Mouse (Mus musculus): Measurements from ENCODE around the gene Gm13283. TPM values are rescaled to one million over a fixed set of nuclear protein-coding genes. Genes with fewer than 3 reads are reported as not detected.
A peak's percentile ranks its signal among the peaks of the same experiment; 100 is the strongest.
"Not testable (repeated sequence)": the region's sequence is repeated elsewhere in the genome, so short reads cannot be mapped to it uniquely, and the experiment has no call there.

The Gm13283 gene
- polyA plus RNA-seq, 1 experiment from 2014 or later, result 0.23 TPM

DNA sequence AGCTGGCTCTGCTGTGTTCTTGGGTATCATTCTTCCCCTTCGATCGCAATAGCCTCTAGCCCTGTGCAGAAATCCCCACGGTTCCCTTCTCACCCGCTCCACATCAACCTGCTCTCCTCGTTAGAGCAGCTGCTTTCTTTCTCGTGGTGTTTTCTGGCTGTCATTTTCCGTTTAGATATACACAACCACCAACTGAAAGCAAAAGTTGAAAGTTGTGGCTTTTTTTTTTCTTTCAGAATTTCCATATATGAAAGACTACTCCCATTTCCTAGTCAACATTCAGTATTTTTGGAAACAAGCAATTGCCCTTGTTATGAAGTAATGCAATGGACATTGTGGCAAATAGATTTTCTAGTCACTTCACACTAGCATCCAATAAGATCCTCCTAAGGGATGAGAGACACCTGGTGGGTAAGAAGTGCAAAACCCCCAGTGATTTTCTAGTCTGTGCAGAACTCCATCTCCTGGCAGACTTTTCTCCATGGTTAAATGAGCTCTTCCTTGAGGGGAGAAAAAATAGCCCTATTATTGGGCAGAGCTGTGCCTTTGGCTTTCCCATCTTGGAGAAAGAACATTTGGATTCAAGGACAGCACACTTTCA, 17.0 kb upstream of the Gm13283 start:
- 0 out of 2 replicates have a peak, but pooled peaks cover 2% of the 10 kb centered on the region for H3K4me1 ChIP-seq (replicated peaks)
- no peaks in the 10 kb centered on the region for H3K9me3 ChIP-seq (replicated peaks)
- no peaks in the 10 kb centered on the region for H3K27me3 ChIP-seq
- H3K27ac ChIP-seq, result no peak overlapping the region
- no peak overlapping the region for H3K4me2 ChIP-seq
- H3K36me3 ChIP-seq, result no peaks in the 10 kb centered on the region
- H3K4me3 ChIP-seq, result no peak overlapping the region
- WGBS, result 64% methylated on average over 7 of the region's 7 CpGs
- no peak for ATAC-seq (replicated peaks; ENCODE audit: insufficient number of reproducible peaks, insufficient read depth, low FRiP score, low read depth)
- H3K9ac ChIP-seq, result no peak overlapping the region

DNA sequence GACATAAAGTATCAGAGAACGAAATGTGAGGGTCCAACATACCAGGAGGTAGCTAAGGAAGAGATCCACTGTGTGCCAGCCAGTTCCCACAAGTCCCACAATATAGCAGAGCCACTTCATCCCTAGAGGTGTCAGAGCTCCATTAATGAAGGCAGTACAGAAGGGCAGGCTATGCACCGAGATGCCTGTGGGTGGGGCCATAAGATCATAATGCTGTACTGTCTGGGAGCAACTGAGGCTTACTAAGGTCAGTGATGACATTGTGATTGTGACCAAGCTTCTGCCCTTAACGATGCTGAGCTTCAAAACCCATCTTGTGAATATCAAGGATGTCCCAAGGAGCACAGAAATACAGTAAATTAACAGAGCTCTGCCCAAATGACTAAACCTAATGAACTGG, 15.7 kb upstream of the Gm13283 start:
- no peaks in the 10 kb centered on the region for H3K36me3 ChIP-seq
- no peak overlapping the region for H3K9ac ChIP-seq
- no peaks in the 10 kb centered on the region for H3K4me1 ChIP-seq (replicated peaks)
- H3K4me2 ChIP-seq, result no peak overlapping the region
- WGBS, result 60% methylated on average over 3 of the region's 3 CpGs
- H3K27me3 ChIP-seq, result no peaks in the 10 kb centered on the region
- no peak for ATAC-seq (replicated peaks; ENCODE audit: insufficient number of reproducible peaks, insufficient read depth, low FRiP score, low read depth)
- no peak overlapping the region for H3K4me3 ChIP-seq
- H3K27ac ChIP-seq, result no peak overlapping the region
- H3K9me3 ChIP-seq (replicated peaks), result no peaks in the 10 kb centered on the region

DNA sequence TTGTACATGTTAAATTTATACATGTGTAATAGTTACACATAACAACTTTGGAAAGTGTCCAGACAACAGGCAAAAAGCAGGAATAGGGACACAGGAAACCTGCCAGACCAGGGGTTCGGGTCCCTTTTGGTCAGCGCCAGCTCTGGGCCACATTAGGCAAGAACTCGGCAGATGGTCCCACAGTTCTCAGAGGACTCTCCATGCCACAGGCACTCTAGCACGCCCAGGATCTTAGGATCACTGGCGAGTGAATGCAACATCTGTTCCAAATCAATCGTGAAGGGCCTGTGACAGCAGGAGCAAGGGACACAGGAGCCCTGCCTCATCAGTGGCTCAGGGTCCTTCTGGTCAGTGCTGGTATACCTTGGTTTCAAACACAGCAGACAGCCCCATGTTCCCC, 10.0 kb upstream of the Gm13283 start:
- Histone ChIP-seq H3K9me3 (replicated peaks) (no peaks in the 10 kb centered on the region), H3K4me1 (replicated peaks) (no peaks in the 10 kb centered on the region), H3K36me3 (no peaks in the 10 kb centered on the region), H3K27me3 (no peaks in the 10 kb centered on the region), H3K4me2 (no peak overlapping the region), H3K9ac (no peak overlapping the region), H3K27ac (no peak overlapping the region), H3K4me3 (no peak overlapping the region)
- 45% methylated on average over 6 of the region's 6 CpGs for WGBS
- ATAC-seq (replicated peaks; ENCODE audit: insufficient number of reproducible peaks, insufficient read depth, low FRiP score, low read depth), result no peak

DNA sequence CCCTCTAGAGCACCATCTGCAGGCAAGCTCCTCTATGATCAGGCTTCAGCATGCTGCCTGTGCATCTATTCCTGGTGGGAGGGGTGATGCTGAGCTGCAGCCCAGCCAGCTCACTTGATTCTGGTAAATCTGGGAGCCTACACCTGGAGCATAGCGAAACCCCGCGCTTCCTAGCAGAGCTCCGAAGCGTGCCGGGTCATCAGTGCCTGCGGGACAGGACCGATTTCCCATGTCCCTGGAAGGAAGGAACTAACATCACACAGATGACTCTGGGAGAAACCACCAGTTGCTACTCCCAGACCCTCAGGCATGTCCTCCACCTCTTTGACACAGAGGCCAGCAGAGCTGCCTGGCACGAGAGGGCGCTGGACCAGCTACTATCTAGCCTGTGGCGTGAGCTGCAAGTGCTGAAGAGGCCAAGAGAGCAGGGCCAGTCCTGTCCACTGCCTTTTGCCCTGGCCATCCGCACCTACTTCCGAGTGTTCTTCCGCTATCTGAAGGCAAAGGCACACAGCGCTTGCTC, 5.0 kb upstream of the Gm13283 start, which contains the start of gene Gm13271:
Gm13271 (plus strand) TSS at position 51 of the 523 bp plus-strand sequence.
- not testable (repeated sequence) for H3K9me3 ChIP-seq (replicated peaks); H3K4me2 ChIP-seq; H3K27ac ChIP-seq; H3K9ac ChIP-seq; ATAC-seq (replicated peaks; ENCODE audit: insufficient number of reproducible peaks, insufficient read depth, low FRiP score, low read depth); H3K4me3 ChIP-seq; H3K4me1 ChIP-seq (replicated peaks); H3K27me3 ChIP-seq; H3K36me3 ChIP-seq
- WGBS, result 76% methylated on average over 15 of the region's 15 CpGs

DNA sequence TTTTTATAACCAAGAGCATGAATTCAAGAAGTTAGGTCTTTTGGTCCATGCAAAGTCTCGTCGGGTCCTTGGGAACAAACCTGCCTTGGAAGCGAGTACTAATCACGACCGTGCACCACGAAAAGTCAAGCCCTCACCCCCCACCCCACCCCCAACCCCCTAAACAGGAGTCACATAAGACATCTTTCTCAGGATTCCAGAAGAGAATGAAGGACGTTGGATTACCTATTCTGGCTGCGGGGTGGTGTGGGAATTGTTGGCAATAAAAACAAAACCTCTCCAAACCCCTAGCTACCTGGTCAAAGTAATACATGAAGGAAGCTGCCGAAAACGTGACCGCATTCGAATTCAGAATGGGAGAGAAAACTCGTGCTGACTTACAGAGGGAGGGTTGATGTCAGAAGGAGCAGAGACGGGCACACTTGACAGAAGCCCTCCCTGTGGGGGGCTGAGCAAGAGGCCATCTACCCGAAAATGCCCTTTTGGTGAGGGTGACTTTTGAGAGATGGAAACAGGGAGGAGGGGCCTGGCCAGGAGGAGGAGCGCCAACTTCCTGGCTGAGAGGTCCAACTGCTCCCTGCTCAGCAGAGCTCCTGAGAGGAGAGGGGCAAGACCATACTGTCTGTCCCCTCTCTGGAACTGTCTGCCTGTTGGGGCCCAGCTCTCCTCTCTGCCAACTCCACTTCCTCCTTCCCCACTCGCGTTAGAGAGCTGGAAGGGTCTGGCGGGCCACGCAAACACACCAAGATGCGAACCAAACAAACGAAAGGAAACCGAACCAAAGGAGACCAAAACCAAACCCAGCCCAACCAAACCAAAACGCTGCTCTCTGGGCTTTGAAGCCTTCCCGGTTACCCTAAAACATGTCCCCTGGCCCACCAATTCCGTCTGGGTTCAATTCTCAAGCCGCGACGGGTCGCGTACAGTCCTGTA, 3.1 kb upstream of the Gm13283 start:
- H3K36me3 ChIP-seq; H3K27me3 ChIP-seq; ATAC-seq (replicated peaks; ENCODE audit: insufficient number of reproducible peaks, insufficient read depth, low FRiP score, low read depth); H3K9me3 ChIP-seq (replicated peaks); H3K4me1 ChIP-seq (replicated peaks): not testable (repeated sequence)
- H3K4me3 ChIP-seq, result peak overlapping the region; percentile 70
- H3K27ac ChIP-seq, result peak overlapping the region; percentile 98
- H3K4me2 ChIP-seq, result peak overlapping the region; percentile 83
- peak overlapping the region; percentile 76 for H3K9ac ChIP-seq
- WGBS, result 7% methylated on average over 29 of the region's 31 CpGs

DNA sequence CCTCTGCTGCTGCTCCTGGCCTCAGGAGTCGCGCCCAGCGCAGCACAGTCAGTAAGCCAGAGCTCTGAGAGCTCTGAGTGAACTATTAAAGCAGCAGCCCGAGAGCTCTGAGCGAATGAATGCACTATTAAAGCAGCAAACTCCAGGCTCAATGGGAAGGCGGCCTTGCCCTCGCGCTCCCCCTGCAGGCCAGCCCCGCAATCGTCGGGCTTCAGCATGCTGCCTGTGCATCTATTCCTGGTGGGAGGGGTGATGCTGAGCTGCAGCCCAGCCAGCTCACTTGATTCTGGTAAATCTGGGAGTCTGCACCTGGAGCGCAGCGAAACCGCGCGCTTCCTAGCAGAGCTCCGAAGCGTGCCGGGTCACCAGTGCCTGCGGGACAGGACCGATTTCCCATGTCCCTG, 2.3 kb upstream of the Gm13283 start:
- H3K9me3 ChIP-seq (replicated peaks); H3K36me3 ChIP-seq; H3K27me3 ChIP-seq; H3K4me1 ChIP-seq (replicated peaks): not testable (repeated sequence)
- peak overlapping the region; percentile 83 for H3K4me2 ChIP-seq
- under 1% methylated on average over 21 of the region's 21 CpGs for WGBS
- H3K27ac ChIP-seq, result peak overlapping the region; percentile 98
- ATAC-seq (replicated peaks; ENCODE audit: insufficient number of reproducible peaks, insufficient read depth, low FRiP score, low read depth), result peak; percentile 100
- H3K4me3 ChIP-seq, result peak overlapping the region; percentile 70
- peak overlapping the region; percentile 76 for H3K9ac ChIP-seq

DNA sequence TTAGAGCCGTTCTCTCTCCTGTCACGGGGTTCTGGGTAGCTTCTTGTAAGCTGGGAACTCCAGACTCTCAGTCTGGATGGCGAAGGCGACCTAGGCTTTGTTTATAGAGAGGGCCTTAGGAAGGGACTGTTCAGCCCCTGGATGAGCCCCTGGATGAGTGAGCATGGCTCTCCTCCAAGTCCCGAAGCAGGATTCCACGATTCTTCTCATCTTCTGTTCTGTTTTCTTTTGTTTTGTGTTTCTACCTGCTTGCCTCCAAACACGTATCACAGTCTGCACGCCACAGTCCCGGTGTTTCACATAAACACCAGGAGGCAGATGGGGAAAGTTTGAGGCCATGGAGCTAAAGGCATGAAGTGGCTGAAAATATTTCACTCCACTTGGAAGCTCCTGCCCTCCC, 1.2 kb upstream of the Gm13283 start:
- not testable (repeated sequence) for H3K36me3 ChIP-seq; H3K4me3 ChIP-seq; H3K9ac ChIP-seq; H3K27ac ChIP-seq; H3K4me1 ChIP-seq (replicated peaks); H3K4me2 ChIP-seq; ATAC-seq (replicated peaks; ENCODE audit: insufficient number of reproducible peaks, insufficient read depth, low FRiP score, low read depth); H3K27me3 ChIP-seq; H3K9me3 ChIP-seq (replicated peaks)
- 85% methylated on average over 9 of the region's 9 CpGs for WGBS

DNA sequence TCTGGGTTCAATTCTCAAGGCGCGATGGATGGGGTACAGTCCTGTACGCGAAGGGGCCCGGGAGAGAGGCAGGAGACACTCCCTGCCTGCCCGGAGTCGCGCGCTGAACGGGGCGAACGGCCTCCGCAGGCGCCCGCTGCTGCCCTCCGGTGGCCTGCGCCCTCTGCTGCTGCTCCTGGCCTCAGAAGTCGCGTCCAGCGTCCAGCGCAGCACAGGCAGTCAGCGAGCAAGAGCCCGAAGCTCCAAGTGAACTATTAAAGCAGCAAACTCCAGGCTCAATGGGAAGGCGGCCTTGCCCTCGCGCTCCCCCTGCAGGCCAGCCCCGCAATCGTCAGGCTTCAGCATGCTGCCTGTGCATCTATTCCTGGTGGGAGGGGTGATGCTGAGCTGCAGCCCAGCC, 512 bp downstream of the Gm13283 start:
- WGBS, result 0% methylated on average over 26 of the region's 28 CpGs
- H3K4me1 ChIP-seq (replicated peaks); H3K36me3 ChIP-seq; H3K27me3 ChIP-seq; ATAC-seq (replicated peaks; ENCODE audit: insufficient number of reproducible peaks, insufficient read depth, low FRiP score, low read depth); H3K9me3 ChIP-seq (replicated peaks): not testable (repeated sequence)
- Histone ChIP-seq H3K27ac (peak overlapping the region; percentile 76), H3K4me2 (peak overlapping the region; percentile 55), H3K9ac (peak overlapping the region; percentile 43; the same call in 1 of the 2 replicates), H3K4me3 (peak overlapping the region; percentile 42)

DNA sequence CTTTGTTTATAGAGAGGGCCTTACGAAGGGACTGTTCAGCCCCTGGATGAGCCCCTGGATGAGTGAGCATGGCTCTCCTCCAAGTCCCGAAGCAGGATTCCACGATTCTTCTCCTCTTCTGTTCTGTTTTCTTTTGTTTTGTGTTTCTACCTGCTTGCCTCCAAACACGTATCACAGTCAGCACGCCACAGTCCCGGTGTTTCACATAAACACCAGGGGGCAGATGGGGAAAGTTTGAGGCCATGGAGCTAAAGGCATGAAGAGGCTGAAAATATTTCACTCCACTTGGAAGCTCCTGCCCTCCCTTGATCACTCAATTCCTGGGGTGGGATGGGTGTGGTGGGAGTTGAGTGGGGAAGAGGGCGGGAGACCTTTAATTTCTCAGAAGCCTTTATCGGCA, 1.9 kb downstream of the Gm13283 start:
- not testable (repeated sequence) for H3K4me1 ChIP-seq (replicated peaks); H3K9ac ChIP-seq; H3K4me3 ChIP-seq; H3K36me3 ChIP-seq; H3K9me3 ChIP-seq (replicated peaks); H3K27ac ChIP-seq; H3K4me2 ChIP-seq; H3K27me3 ChIP-seq; ATAC-seq (replicated peaks; ENCODE audit: insufficient number of reproducible peaks, insufficient read depth, low FRiP score, low read depth)
- 65% methylated on average over 6 of the region's 8 CpGs for WGBS

DNA sequence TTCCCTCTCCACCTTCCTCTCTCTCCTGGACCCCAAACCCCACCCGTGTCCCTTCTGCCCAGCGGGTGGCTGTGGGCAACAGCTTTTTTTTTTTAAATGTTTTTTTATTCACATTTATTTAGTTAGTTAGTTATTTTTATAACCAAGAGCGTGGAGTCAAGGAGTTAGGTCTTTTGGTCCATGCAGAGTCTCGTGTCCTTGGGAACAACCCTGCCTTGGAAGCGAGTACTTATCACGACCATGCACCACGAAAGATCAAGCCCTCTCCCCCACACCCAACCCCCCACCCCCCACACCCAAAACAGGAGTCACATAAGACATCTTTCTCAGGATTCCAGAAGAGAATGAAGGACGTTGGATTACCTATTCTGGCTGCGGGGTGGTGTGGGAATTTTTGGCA, 2.4 kb downstream of the Gm13283 start:
- not testable (repeated sequence) for H3K4me3 ChIP-seq; H3K9ac ChIP-seq; H3K27me3 ChIP-seq; H3K27ac ChIP-seq; H3K4me1 ChIP-seq (replicated peaks); H3K9me3 ChIP-seq (replicated peaks); H3K36me3 ChIP-seq; ATAC-seq (replicated peaks; ENCODE audit: insufficient number of reproducible peaks, insufficient read depth, low FRiP score, low read depth)
- H3K4me2 ChIP-seq, result peak overlapping the region; percentile 57
- WGBS, result 47% methylated on average over 9 of the region's 9 CpGs

DNA sequence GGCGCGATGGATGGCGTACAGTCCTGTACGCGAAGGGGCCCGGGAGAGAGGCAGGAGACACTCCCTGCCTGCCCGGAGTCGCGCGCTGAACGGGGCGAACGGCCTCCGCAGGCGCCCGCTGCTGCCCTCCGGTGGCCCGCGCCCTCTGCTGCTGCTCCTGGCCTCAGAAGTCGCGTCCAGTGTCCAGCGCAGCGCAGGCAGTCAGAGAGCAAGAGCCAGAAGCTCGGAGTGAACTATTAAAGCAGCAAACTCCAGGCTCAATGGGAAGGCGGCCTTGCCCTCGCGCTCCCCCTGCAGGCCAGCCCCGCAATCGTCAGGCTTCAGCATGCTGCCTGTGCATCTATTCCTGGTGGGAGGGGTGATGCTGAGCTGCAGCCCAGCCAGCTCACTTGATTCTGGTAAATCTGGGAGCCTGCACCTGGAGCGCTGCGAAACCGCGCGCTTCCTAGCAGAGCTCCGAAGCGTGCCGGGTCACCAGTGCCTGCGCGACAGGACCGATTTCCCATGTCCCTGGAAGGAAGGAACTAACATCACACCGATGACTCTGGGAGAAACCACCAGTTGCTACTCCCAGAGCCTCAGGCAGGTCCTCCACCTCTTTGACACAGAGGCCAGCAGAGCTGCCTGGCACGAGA, 3.6 kb downstream of the Gm13283 start:
- ATAC-seq (replicated peaks; ENCODE audit: insufficient number of reproducible peaks, insufficient read depth, low FRiP score, low read depth); H3K4me1 ChIP-seq (replicated peaks); H3K27me3 ChIP-seq; H3K9me3 ChIP-seq (replicated peaks); H3K36me3 ChIP-seq; H3K9ac ChIP-seq: not testable (repeated sequence)
- WGBS, result 2% methylated on average over 35 of the region's 42 CpGs
- H3K27ac ChIP-seq, result peak overlapping the region; percentile 73
- H3K4me2 ChIP-seq, result peak overlapping the region; percentile 54
- peak overlapping the region; percentile 39 for H3K4me3 ChIP-seq

Measured in heart, embryonic 15.5 days (tissue).